Mouse (Mus musculus): ENCODE data around the gene Col1a1. TPM values are rescaled to one million over a fixed set of nuclear protein-coding genes. Genes with fewer than 3 reads are reported as not detected.

Gene Col1a1
- polyA plus RNA-seq, 1 experiment: 11.9 TPM

DNA sequence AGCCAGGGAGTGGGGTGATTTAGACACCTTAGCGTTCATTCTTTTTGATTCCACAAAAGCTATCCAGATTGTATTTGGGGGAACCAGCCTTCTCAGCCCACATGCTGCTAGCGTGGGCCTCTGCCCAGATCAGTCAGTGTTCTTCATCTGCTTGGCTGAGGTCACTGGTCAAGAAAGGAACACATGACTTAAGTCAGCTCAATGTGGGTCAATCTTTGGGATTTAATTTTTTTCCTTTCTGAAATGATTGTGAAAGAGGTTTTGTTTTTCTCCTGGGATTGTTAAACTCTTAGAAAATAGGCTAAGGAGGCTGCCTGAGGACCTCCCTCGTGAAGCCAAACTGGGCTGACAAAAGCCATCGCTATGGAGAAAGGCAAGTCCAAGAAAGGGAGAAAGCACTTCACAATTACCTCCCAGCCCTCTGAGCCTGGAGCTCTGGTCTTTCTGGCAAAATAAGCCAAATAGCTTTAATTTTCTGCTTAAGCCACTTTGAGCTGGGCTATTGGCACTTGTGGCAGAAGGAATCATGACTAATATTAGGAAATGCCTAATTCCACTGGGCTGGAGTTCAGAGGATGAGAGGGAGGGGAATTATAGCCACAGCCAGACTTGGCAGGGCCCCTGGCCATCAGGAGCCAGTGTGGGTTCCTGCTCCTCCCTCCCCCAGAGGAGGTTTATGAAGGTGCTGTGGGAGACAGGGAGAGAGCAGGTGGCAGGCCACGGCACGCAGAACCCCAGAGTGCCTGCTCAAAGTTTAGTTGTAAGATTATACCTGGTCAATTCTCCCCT lies 22.5 kb upstream of the Col1a1 start:
- TF ChIP-seq POLR2A (IDR thresholded peaks at IDR 0.05; ENCODE audit: control insufficient read depth, extremely low read depth, insufficient read depth, low read length, poor library complexity) (no peak), CTCF (IDR thresholded peaks at IDR 0.05; ENCODE audit: borderline replicate concordance, control insufficient read depth, extremely low read depth, insufficient read depth, low read length, poor library complexity) (no peak)
- Histone ChIP-seq H3K4me1 (replicated peaks; ENCODE audit: control insufficient read depth, insufficient read depth, low read length) (no peaks in the 10 kb centered on the region), H3K27ac (ENCODE audit: control insufficient read depth, insufficient read depth, low read length) (no peak overlapping the region), H3K4me3 (ENCODE audit: control insufficient read depth, insufficient read depth, low read length) (no peak overlapping the region), H3K36me3 (ENCODE audit: control insufficient read depth, insufficient read depth, low read length) (no peaks in the 10 kb centered on the region), H3K27me3 (ENCODE audit: control insufficient read depth, insufficient read depth, low read length) (no peaks in the 10 kb centered on the region; the same call in 1 of the 2 replicates)
- DNase-seq: no peak
- 86% methylated on average over 6 of the region's 6 CpGs for WGBS

DNA sequence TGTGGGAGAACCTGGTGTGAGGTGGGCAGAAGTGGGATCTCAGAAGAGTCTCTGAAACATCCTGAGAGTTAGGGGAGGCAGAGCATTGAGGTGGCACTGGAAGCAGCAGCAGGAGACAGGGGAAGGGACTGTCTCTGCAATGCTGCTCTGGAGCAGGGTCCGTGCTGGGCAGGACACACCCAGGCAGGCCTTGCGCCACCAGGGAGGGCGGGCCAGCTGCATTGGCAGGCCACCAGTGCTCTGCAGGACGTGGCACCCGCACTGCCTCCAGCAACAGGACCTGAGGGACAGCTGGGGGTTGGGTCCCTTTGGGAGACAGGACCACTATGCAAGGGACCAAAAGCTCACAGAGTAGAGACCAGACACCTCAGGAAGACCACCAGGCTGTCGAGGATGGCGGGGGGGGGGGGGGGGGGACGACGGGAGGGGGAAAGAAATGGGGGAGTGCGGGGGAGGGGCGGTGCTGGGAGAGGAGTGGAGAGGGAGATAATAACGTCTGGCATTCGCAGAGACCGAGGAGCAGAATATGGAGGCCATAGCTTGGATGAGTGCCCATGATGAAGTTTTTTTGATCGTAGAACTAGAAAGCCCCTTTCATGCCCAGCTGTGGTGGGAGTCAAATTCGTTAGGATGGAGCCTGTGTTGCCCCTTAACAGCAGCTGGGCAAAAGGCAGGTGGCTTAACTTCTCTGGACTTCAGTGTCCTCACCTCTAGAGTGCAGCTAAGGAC lies 20.2 kb upstream of the Col1a1 start:
- no peak overlapping the region for H3K4me3 ChIP-seq (ENCODE audit: control insufficient read depth, insufficient read depth, low read length)
- no peak overlapping the region for H3K27ac ChIP-seq (ENCODE audit: control insufficient read depth, insufficient read depth, low read length)
- H3K4me1 ChIP-seq (replicated peaks; ENCODE audit: control insufficient read depth, insufficient read depth, low read length): no peaks in the 10 kb centered on the region
- no peak for DNase-seq
- H3K27me3 ChIP-seq (ENCODE audit: control insufficient read depth, insufficient read depth, low read length): no peaks in the 10 kb centered on the region; the same call in 1 of the 2 replicates
- 68% methylated on average over 14 of the region's 16 CpGs for WGBS
- H3K36me3 ChIP-seq (ENCODE audit: control insufficient read depth, insufficient read depth, low read length): no peaks in the 10 kb centered on the region
- TF ChIP-seq POLR2A (IDR thresholded peaks at IDR 0.05; ENCODE audit: control insufficient read depth, extremely low read depth, insufficient read depth, low read length, poor library complexity): no peak
- TF ChIP-seq CTCF (IDR thresholded peaks at IDR 0.05; ENCODE audit: borderline replicate concordance, control insufficient read depth, extremely low read depth, insufficient read depth, low read length, poor library complexity): no peak

DNA sequence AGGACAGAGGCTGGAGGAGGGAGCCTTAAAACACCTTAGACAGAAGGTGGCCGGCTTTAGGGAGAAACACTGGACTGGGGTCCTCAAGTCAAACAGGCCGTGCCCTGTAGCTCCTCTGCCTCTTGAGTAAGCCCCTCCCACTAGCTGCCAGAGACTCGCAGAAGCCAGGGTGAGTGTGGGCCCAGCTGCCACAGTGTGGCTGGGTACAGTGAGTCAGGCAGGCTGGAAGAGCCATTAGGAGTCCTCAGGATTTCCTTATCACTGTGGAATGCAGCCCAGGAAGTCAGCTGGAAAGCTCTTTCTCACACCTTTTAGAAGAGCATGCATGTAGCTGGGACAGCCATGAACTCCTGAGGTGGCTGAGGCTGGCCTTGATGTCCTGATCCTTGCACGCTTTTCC lies 19.5 kb upstream of the Col1a1 start:
- H3K27ac ChIP-seq (ENCODE audit: control insufficient read depth, insufficient read depth, low read length): no peak overlapping the region
- no peaks in the 10 kb centered on the region; the same call in 1 of the 2 replicates for H3K27me3 ChIP-seq (ENCODE audit: control insufficient read depth, insufficient read depth, low read length)
- no peaks in the 10 kb centered on the region for H3K4me1 ChIP-seq (replicated peaks; ENCODE audit: control insufficient read depth, insufficient read depth, low read length)
- WGBS: 56% methylated on average over 4 of the region's 4 CpGs
- no peak overlapping the region for H3K4me3 ChIP-seq (ENCODE audit: control insufficient read depth, insufficient read depth, low read length)
- TF ChIP-seq POLR2A (IDR thresholded peaks at IDR 0.05; ENCODE audit: control insufficient read depth, extremely low read depth, insufficient read depth, low read length, poor library complexity): no peak
- no peak for TF ChIP-seq CTCF (IDR thresholded peaks at IDR 0.05; ENCODE audit: borderline replicate concordance, control insufficient read depth, extremely low read depth, insufficient read depth, low read length, poor library complexity)
- no peaks in the 10 kb centered on the region for H3K36me3 ChIP-seq (ENCODE audit: control insufficient read depth, insufficient read depth, low read length)
- DNase-seq: no peak

DNA sequence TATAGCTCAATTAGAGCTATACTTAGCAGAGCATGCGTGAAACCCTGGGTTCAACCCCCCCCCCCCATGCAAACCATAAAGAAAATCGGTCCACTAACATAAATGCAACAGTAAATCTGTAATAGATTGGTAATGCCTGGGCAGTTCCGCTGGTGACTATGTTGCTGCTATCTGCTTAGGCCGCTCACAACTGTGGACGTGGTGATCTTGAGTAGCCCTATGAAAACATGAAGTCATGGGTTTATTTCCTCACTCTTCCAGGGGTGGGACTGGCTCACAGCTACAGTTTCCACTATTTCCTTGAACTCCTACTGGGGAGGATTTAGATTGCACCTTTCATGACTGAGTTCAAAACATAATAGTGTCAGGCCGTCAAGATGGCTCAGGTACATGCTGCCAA lies 18.3 kb upstream of the Col1a1 start:
- Histone ChIP-seq H3K27ac (ENCODE audit: control insufficient read depth, insufficient read depth, low read length) (no peak overlapping the region), H3K27me3 (ENCODE audit: control insufficient read depth, insufficient read depth, low read length) (no peaks in the 10 kb centered on the region; the same call in 1 of the 2 replicates), H3K4me3 (ENCODE audit: control insufficient read depth, insufficient read depth, low read length) (no peak overlapping the region), H3K36me3 (ENCODE audit: control insufficient read depth, insufficient read depth, low read length) (no peaks in the 10 kb centered on the region), H3K4me1 (replicated peaks; ENCODE audit: control insufficient read depth, insufficient read depth, low read length) (no peaks in the 10 kb centered on the region)
- WGBS: 87% methylated on average over 6 of the region's 6 CpGs
- TF ChIP-seq POLR2A (IDR thresholded peaks at IDR 0.05; ENCODE audit: control insufficient read depth, extremely low read depth, insufficient read depth, low read length, poor library complexity) (no peak), CTCF (IDR thresholded peaks at IDR 0.05; ENCODE audit: borderline replicate concordance, control insufficient read depth, extremely low read depth, insufficient read depth, low read length, poor library complexity) (no peak)
- no peak for DNase-seq

DNA sequence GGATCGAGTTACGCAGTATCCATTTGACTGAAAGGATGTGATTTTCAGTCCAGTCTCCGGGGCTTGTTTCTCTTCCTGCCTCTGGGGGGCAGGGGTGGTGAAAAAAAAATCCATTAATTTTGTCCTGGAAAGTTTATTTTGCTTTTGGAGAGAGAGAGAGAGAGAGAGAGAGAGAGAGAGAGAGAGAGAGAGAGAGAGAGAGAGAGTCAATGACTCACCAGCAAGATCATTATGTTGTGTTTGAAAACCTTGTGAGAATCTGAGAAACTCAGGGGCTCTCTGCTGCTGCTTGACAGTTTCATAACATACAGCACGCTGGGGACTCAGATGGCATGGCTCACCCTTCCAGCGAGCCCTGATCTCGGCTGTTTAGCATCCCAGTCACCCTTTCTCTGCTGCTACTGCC lies 15.0 kb upstream of the Col1a1 start:
- Histone ChIP-seq H3K4me3 (ENCODE audit: control insufficient read depth, insufficient read depth, low read length) (no peak overlapping the region), H3K27ac (ENCODE audit: control insufficient read depth, insufficient read depth, low read length) (no peak overlapping the region), H3K27me3 (ENCODE audit: control insufficient read depth, insufficient read depth, low read length) (no peaks in the 10 kb centered on the region), H3K36me3 (ENCODE audit: control insufficient read depth, insufficient read depth, low read length) (no peaks in the 10 kb centered on the region), H3K4me1 (replicated peaks; ENCODE audit: control insufficient read depth, insufficient read depth, low read length) (no peaks in the 10 kb centered on the region)
- TF ChIP-seq POLR2A (IDR thresholded peaks at IDR 0.05; ENCODE audit: control insufficient read depth, extremely low read depth, insufficient read depth, low read length, poor library complexity) (no peak), CTCF (IDR thresholded peaks at IDR 0.05; ENCODE audit: borderline replicate concordance, control insufficient read depth, extremely low read depth, insufficient read depth, low read length, poor library complexity) (no peak)
- 52% methylated on average over 6 of the region's 6 CpGs for WGBS
- DNase-seq: no peak

DNA sequence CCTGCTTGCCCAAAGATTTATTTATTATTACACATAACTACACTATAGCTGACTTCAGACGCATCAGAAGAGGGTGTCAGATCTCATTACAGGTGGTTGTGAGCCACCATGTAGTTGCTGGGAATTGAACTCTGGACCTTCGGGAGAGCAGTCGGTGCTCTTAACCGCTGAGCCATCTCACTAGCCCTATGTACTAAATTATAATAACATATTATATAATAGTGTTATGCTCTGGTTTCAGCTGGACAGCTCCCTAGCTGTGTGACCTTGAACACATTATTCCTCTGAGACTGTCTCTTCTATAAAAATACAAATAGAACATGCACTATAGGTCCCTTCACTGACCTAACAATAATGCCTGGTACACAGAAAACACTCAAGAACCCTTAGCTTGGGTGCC lies 11.0 kb upstream of the Col1a1 start:
- Histone ChIP-seq H3K27me3 (ENCODE audit: control insufficient read depth, insufficient read depth, low read length) (no peaks in the 10 kb centered on the region), H3K4me1 (replicated peaks; ENCODE audit: control insufficient read depth, insufficient read depth, low read length) (peaks cover 8% of the 10 kb centered on the region), H3K4me3 (ENCODE audit: control insufficient read depth, insufficient read depth, low read length) (no peak overlapping the region), H3K36me3 (ENCODE audit: control insufficient read depth, insufficient read depth, low read length) (no peaks in the 10 kb centered on the region), H3K27ac (ENCODE audit: control insufficient read depth, insufficient read depth, low read length) (no peak overlapping the region)
- DNase-seq: no peak
- WGBS: 92% methylated on average over 4 of the region's 4 CpGs
- no peak for TF ChIP-seq POLR2A (IDR thresholded peaks at IDR 0.05; ENCODE audit: control insufficient read depth, extremely low read depth, insufficient read depth, low read length, poor library complexity)
- TF ChIP-seq CTCF (IDR thresholded peaks at IDR 0.05; ENCODE audit: borderline replicate concordance, control insufficient read depth, extremely low read depth, insufficient read depth, low read length, poor library complexity): no peak

All from thymus, adult 2 months (tissue).